Mouse (Mus musculus) megakaryocyte, embryonic 14.5 days (primary cell): ENCODE measurements around the gene Mrps21.

Source experiments
- FLI1 ChIP-seq: IDR thresholded peaks from 2 replicates; pipeline ENCODE4 v1.6.1; 2012; ENCODE audit warnings: low read length, inconsistent platforms, mixed read lengths
- GATA1 ChIP-seq: IDR thresholded peaks from 3 replicates; pipeline ENCODE4 v1.6.1; 2012; ENCODE audit warnings: mixed read lengths, low read length, inconsistent platforms, borderline replicate concordance

- no peak for TF ChIP-seq GATA1
- TF ChIP-seq FLI1: no peak
Measured at GRCm38 (mm10) chr3:95916760-95917159, 45.4 kb upstream of the Mrps21 start.
